Mouse (Mus musculus): ENCODE results near the gene Stip1.
A peak's percentile ranks its signal among the peaks of the same experiment; 100 is the strongest.

DNA sequence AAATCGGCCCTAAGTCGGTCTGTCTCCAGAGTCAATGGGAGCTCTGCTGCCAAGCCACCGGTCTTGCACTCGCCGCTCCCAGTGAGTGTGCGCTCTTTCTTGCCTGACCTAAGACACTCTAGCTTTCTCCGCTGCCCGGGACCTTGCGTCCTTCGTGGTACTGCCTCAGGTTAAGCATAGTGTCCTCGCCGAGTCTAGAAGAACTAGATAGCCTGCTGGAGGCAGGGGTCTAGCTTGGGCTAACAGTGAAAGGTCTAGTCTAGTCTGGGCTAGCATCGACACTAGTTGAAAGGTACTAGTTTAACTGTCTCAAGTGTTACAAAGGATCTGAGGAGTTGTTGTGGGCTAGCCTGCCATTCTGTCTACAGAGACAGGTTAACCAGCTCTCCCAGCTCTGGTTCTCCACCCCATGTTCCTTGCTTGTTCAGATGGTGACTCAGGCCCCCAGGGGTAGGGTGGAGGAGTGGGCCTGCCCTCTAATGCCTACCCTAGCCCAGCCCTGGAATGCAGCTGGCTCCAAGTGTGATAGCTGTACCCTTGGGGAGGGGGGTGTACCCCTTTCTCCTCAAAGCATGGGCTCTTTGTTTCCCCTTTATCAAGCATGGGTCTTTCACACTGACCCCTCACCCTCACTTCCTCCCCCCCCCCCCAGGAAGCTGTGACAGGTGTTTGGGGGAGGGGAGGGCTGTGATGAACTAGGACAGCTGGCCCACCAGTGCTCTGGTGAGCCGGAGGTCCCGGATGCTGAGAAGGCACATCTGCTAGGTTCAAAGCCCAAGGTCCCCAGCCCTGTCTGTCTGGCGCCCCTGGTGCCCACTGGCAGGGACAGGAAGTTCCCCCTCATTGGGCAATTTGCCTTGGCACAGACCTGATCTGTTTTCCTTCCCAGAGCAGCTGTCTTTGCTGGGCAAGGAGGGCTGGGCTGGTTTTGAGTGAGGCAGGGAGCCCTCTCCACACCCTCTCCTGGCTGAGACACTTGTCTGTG lies 63.9 kb downstream of the Stip1 start, which contains the start of gene Plcb3:
- TF ChIP-seq CTCF (IDR thresholded peaks at IDR 0.05; ENCODE audit: low read depth) (peak; percentile 38), EP300 (IDR thresholded peaks at IDR 0.05; ENCODE audit: low read depth) (no peak)
